Mouse (Mus musculus) stomach, adult 2 months (tissue): Measurements from ENCODE around the gene Yap1. TPM values are rescaled to one million over a fixed set of nuclear protein-coding genes. Genes with fewer than 3 reads are reported as not detected.

Experiments
- polyA plus RNA-seq: library from polyadenylated mRNA; depleted of rRNA; stranded (reverse); fragments of >200 nt; gene quantifications from 2 replicates; pipeline ENCODE4 v1.2.3, GENCODE M21; 2012; rRNA removed

Gene Yap1
- polyA plus RNA-seq: 23.8 and 30.9 TPM in 2 replicates

GRCm38 (mm10) chr9:8004370-8004991, at the start of gene Yap1:
Yap1 (minus strand) TSS chr9:8004596.

GRCm38 (mm10) chr9:8042338-8043043, 38.1 kb upstream of the Yap1 start, which contains the start of gene Cfap300:
Cfap300 (minus strand) TSS chr9:8042823.

Other genes with a start within 250 kb of the Yap1 start
- 18.5 and 27.6 TPM in 2 replicates for gene Tmem123, start 240.6 kb downstream of the Yap1 start, polyA plus RNA-seq
- gene Birc2, start 167.5 kb downstream of the Yap1 start, polyA plus RNA-seq: 0.97 and 1.2 TPM in 2 replicates
- 0.82 and 1.6 TPM in 2 replicates for gene Birc3, start 131.4 kb downstream of the Yap1 start, polyA plus RNA-seq
- gene Cfap300, start 38.2 kb upstream of the Yap1 start, polyA plus RNA-seq: 0.32 and 1.6 TPM in 2 replicates
- 0.19 and 0.58 TPM in 2 replicates for gene Cep126, start 129.7 kb upstream of the Yap1 start, polyA plus RNA-seq